In the genomic region with DNA sequence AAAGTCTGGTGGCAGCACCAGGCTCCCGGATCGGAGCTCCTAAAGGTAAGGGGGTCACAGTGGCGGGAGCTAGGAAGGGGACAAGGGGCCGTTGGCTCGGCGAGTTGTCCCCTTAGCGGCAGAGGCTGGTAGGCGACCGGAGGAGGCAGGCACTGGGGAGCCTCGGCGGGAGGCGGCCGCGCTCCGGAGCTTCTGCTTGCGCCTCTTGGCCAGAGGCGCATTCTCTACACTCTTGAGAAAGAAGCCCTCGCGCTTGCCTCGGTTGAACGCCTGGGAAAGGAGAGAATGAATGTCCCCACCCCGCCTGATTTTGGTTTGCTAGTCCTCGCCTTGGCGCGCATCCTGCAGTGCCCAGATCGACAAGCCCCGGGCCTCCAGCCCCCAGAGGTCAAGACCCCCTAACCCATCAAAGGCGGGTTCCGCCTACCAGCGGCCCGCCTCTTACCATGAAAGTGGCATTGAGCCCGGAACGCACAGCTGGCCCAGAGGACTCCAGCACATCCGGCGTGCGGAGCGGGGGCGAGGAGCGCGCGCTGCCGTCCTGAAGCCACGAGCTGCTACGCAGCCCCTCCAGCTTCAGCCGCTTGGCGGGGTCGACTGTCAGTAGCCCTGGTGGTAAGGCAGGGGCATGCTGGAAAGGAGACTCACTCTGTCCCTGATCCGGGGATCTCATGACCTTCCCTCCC, we compare ENCODE assay signal across 8 mouse cellular contexts. TPM values are rescaled to one million over a fixed set of nuclear protein-coding genes. Genes with fewer than 3 reads are reported as not detected.
DNase-seq lines count a peak whose midpoint lies in the region; ATAC-seq and TF ChIP-seq lines count a peak whose summit lies in the region.

No protein-coding gene starts in this region.

- 13% methylated on average over 48 of the region's 48 CpGs for WGBS in lung, embryonic 15.5 days
- WGBS in forebrain, embryonic 10.5 days: under 1% methylated on average over 48 of the region's 48 CpGs
- WGBS in intestine, postnatal 0 days: 43% methylated on average over 47 of the region's 48 CpGs

- H3K4me1 ChIP-seq in lung, embryonic 15.5 days: peaks cover 13% of the 10 kb centered on the region
- peaks cover 28% of the 10 kb centered on the region for H3K4me1 ChIP-seq in forebrain, embryonic 10.5 days
- no peaks in the 10 kb centered on the region for H3K4me1 ChIP-seq in intestine, postnatal 0 days (replicated peaks; ENCODE audit: control insufficient read depth, insufficient read depth, low read length)

- TF ChIP-seq CTCF in intestine, postnatal 0 days (IDR thresholded peaks at IDR 0.05; ENCODE audit: low read depth): 0 out of 2 replicates have a peak, but pooled peaks have one; percentile 6

- peak; percentile 77 for ATAC-seq in lung, embryonic 15.5 days (ENCODE audit: borderline replicate concordance, extremely low read depth, low FRiP score, low TSS enrichment)
- no peak for ATAC-seq in intestine, postnatal 0 days

- peaks cover 45% of the 10 kb centered on the region for H3K36me3 ChIP-seq in lung, embryonic 15.5 days
- H3K36me3 ChIP-seq in forebrain, embryonic 10.5 days (replicated peaks): no peaks in the 10 kb centered on the region
- H3K36me3 ChIP-seq in intestine, postnatal 0 days (ENCODE audit: control insufficient read depth, insufficient read depth): peaks cover 36% of the 10 kb centered on the region

- H3K4me3 ChIP-seq in lung, embryonic 15.5 days: peak overlapping the region; percentile 19
- peak overlapping the region; percentile 53 for H3K4me3 ChIP-seq in forebrain, embryonic 10.5 days
- no peak overlapping the region for H3K4me3 ChIP-seq in intestine, postnatal 0 days (ENCODE audit: low read depth, low read length)

- H3K9me3 ChIP-seq in lung, embryonic 15.5 days: no peaks in the 10 kb centered on the region
- no peaks in the 10 kb centered on the region for H3K9me3 ChIP-seq in forebrain, embryonic 10.5 days
- H3K9me3 ChIP-seq in intestine, postnatal 0 days (ENCODE audit: control insufficient read depth): no peaks in the 10 kb centered on the region

- H3K9ac ChIP-seq in lung, embryonic 15.5 days: 0 out of 2 replicates have a peak overlapping the region, but pooled peaks have one; percentile 10
- no peak overlapping the region for H3K9ac ChIP-seq in intestine, postnatal 0 days (ENCODE audit: low read depth, low read length)

- no peak for DNase-seq in lung, adult 18-20 months
- DNase-seq in forebrain, embryonic 10.5 days (ENCODE audit: extremely low spot score, low spot score): peak; percentile 41
- peak; percentile 49 for DNase-seq in retina, embryonic 14.5 days (ENCODE audit: low spot score)
- no peak for DNase-seq in ovary, postnatal 10 days (ENCODE audit: low spot score)
- DNase-seq in urinary bladder, postnatal 10 days (ENCODE audit: low spot score): no peak
- DNase-seq in cerebellum, adult 11-12 months: no peak

- no peak overlapping the region; the same call in 1 of the 2 replicates for H3K27ac ChIP-seq in lung, embryonic 15.5 days
- no peak overlapping the region for H3K27ac ChIP-seq in forebrain, embryonic 10.5 days
- H3K27ac ChIP-seq in intestine, postnatal 0 days (ENCODE audit: low read depth, low read length): no peak overlapping the region

- peak overlapping the region; percentile 57 for H3K4me2 ChIP-seq in lung, embryonic 15.5 days
- peak overlapping the region; percentile 32 for H3K4me2 ChIP-seq in intestine, postnatal 0 days (replicated peaks; ENCODE audit: low read depth)

- peaks cover 36% of the 10 kb centered on the region for H3K27me3 ChIP-seq in lung, embryonic 15.5 days
- H3K27me3 ChIP-seq in forebrain, embryonic 10.5 days (ENCODE audit: poor library complexity, severe bottlenecking): peaks cover 85% of the 10 kb centered on the region
- H3K27me3 ChIP-seq in intestine, postnatal 0 days (replicated peaks; ENCODE audit: control insufficient read depth, insufficient read depth, low read length): peaks cover 11% of the 10 kb centered on the region; the same call in 1 of the 2 replicates

RNA-seq across cellular contexts. Expression of gene Rps6ka4, which starts 10.4 kb away (rescaled TPM):
- 33.4 and 36.1 TPM in 2 replicates for polyA plus RNA-seq in lung, embryonic 15.5 days (2015; fragmentation: Nextera tagmentation; extraction: Ambion mirVana)
- polyA plus RNA-seq in forebrain, embryonic 10.5 days (2016; fragmentation: Nextera tagmentation; extraction: Ambion mirVana): 4.9 and 5.4 TPM in 2 replicates
- polyA plus RNA-seq in intestine, postnatal 0 days (2015; fragmentation: Nextera tagmentation; extraction: Ambion mirVana): 15.7 and 16.7 TPM in 2 replicates

RNA-seq across cellular contexts. Expression of gene Ccdc88b, which starts 28.0 kb away (rescaled TPM):
- 1.3 and 1.7 TPM in 2 replicates for polyA plus RNA-seq in lung, embryonic 15.5 days (2015; fragmentation: Nextera tagmentation; extraction: Ambion mirVana)
- 0.32 and 0.36 TPM in 2 replicates for polyA plus RNA-seq in forebrain, embryonic 10.5 days (2016; fragmentation: Nextera tagmentation; extraction: Ambion mirVana)
- polyA plus RNA-seq in intestine, postnatal 0 days (2015; fragmentation: Nextera tagmentation; extraction: Ambion mirVana): 1.4 and 1.7 TPM in 2 replicates

Comparison
In these comparisons a context has a peak if more than half of its experiments do, and no peak if none do; other contexts are left out.
1. DNase-seq: peak in forebrain, embryonic 10.5 days (single experiment) and retina, embryonic 14.5 days (single experiment); none in lung, adult 18-20 months (0 of 2), ovary, postnatal 10 days (single experiment), urinary bladder, postnatal 10 days (single experiment) and cerebellum, adult 11-12 months (single experiment).